Mouse (Mus musculus) naive thymus-derived CD4-positive, alpha-beta T cell, adult 2 months (primary cell): Measurements from ENCODE around the gene Gm19935.

Experiments
- DNase-seq: peaks from one replicate; pipeline ENCODE4 v3.0.0-alpha.2; 2011; ENCODE audit warnings: low read depth

Gm19935 gene

GRCm38 (mm10) chr8:90829825-90830224 lies 12.6 kb upstream of the Gm19935 start:
- DNase-seq, result peak; percentile 28

DNA sequence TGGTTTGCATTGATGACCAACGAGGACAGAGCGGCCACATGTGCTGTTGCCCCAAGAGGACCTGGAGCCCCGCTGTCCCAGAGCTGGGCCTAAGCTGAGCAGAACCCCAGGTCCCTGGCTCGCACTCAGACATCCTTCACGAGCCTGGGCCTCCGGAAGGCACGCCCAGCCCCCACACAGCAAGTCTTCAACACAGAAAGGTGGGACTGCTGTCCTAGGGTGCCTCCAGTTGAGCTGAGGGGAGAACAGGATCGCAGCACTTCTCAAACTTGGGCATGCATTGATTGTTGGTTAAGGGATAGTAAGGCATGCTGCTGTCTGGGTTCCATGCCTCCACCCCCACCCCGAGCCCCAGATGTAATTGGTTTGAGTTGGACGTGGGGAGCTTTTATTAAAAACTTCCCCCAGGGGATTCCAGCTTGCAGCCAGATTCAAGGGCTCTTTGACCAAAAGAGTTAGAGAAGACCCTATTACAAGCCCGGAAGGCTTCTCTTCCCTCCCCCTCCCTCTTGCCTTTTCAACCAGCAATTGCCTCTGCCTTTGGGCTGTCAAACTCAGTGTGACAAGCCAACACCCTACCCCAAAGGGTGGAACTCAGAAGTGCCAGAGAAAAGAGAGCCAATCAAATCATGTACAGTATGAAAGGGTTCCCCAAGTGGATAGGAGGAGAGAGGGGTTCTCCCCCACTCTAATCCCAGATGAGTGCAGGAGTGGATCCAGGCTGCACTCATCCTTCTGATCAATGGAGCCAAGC lies 12.0 kb upstream of the Gm19935 start:
- DNase-seq, result peak; percentile 47

DNA sequence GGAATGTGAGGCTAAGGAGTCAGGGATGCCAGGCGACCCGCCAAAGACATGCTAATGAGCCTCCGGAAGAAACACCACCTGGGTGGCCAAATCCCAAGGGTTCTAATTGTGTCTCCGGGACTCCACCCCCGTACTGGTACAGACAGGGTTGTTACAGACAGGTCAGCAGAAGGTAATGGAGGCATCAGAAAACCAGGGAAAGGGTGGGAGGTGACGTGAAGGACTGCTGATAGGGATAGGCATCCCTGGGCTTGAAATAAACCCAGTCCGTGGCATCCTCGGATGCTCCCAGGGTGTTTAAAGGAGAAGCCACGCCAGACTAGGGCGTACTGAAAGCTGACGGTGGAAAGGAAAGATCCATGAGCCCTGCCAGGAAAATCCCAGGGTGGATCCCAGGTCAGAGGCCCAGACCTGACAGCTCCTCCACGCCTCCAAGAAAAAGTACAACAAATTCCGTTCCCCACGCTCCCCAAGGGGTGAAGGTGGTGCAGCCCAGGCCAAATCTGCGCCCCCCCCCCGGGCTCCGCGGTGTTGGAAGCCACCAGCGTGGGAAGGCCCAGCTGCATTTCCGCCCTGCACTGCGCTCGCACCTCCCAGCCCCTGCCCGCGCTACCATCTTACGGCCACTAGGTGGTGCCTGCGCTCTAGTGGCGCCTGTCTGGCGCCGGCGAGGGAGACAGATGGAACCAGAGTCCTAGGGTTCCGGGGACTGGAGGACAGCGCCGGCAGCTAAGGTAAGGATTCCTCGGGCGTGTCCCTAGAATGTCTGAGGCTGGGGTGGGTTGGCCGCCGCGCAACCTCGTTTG lies 11.2 kb upstream of the Gm19935 start, which contains the start of gene Chd9:
TSS of gene Chd9 (plus strand) at position 172 of the 806 bp plus-strand sequence.
- peak; percentile 96 for DNase-seq

GRCm38 (mm10) chr8:90825459-90825871 lies 8.3 kb upstream of the Gm19935 start:
- no peak for DNase-seq

GRCm38 (mm10) chr8:90822443-90822842 lies 5.2 kb upstream of the Gm19935 start:
- DNase-seq, result no peak

- no peak for DNase-seq
These were observed 3.1 kb upstream of the Gm19935 start for GRCm38 (mm10) chr8:90820321-90820696.

DNA sequence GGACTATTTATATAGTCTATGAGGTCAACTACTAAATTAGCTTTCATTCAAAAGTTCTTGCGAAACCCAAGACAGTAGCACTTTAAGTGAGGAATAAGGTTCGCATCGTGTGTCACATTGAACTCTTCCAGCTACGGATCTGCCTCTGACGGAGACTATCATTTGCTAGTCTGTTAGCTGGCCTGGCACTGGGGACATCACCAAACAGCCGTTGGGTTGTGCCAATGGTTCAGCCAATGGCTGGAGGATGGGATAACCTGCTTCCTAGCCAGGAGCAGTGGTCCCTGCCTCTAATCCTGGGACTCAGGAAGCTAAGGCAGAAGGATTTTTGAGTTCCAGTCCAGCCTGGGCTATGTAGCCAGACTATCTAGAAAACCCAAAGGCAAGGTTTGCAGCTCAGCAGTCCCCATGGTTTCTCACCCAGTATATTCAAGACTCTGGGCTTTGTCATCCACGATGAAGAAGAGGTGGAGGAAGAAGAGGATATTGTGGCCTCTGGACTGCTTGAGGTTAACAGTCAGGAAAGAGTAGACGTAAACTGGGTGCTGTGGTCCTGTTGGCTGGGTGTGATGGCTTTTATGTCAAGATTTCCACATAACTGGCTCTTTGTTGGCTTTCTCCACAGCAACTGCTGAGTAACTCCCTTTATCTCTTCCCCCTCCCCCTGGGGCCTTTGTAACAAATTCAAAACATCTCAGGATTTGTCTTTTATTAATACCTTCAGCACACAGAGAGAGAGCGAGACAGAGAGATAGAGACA lies 2.5 kb upstream of the Gm19935 start:
- no peak for DNase-seq

DNA sequence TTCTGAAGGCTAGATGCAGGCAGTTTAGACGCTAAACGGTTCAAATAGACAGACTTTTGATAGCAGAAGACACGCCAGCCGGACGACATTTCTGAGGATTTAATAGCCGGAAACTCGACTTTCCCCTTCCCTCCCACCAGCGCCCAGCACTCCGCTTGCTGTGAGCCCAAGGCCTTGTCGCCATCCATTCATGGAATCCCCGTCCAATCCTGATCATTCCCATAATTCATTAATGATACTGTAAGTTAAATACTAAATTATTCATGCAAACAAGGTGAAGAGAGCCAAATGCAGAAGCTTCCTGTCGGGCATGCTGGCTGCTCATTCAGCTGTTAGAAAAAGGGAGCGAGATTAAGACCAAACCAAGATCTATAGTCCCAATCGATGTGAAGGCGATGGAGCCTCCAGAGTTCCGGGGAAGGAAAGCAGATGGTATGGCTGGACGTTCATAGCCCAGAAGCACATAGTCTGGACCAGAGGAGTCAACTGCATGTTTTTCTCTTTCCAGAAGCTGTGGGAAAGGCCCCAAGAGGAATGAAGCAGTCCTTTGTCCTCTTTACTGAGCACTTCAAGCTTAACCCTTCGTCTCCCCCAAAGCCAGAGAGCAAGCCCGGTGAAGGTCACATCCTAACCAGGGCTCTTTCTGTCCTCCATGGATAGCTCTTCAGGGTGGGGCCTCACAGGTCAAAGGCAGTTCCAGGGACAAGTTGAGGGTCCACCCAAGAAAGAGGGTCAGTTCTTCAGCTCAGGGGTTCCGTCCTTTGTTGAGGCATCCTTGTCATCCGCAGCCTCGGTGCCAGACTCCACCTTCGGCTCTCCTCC lies 921 bp downstream of the Gm19935 start:
- no peak for DNase-seq

DNA sequence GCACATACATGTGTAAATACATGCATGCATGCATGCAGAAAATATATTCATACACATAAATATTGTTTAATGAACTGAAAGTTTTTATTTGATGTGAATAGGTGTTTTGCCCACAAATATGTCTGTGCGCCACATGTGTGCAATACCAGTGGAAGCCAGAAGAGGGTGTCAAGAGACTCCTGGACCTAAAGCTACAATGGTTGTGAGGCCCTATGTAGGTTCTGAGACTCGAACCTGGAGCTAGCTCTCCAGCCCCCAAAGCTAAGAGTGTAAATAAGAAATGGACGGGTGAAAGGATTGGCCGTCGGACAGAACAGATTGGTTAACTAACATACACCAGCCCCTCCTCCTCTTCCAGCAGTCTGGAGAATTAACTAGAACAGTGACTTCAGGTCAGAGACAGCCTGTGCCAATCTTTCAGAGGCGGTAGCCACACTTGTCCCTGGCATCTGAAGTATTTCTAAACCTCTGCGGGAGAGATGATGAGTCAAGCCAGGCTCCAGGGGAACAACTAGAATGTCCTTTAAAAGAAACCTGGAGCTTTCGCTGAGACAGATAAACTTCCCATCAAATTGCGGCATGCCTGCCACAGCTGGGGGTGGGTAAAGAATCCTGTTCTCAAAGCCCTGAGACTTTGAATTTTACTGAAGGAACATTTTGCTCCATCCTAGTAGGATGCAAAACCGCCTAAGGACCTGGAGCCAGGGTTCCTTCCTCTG lies 3.4 kb downstream of the Gm19935 start:
- no peak for DNase-seq

- no peak for DNase-seq
These were observed 17.7 kb downstream of the Gm19935 start for GRCm38 (mm10) chr8:90799473-90799872.

- peak; percentile 94 for DNase-seq
These were observed 22.0 kb downstream of the Gm19935 start for GRCm38 (mm10) chr8:90794990-90795861.

DNA sequence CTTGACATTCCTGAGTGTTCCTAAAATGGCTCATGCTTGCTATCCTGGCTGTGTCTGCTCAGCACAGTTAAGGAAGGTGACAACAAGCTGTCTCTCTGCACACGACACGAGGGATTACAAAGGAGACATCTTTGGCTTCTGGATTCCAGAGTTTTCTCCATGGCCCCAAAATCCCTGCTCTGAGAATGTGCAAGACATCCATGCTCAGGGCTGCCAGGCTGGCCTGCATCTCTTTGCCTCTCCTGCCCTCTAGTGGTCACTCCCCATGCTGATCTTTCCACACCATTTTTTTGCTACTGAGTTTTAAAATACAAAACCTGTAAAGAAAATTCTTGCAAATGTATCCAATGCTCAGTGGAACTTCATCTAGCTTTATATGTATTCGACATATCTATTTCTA lies 23.5 kb downstream of the Gm19935 start:
- peak; percentile 85 for DNase-seq

DNA sequence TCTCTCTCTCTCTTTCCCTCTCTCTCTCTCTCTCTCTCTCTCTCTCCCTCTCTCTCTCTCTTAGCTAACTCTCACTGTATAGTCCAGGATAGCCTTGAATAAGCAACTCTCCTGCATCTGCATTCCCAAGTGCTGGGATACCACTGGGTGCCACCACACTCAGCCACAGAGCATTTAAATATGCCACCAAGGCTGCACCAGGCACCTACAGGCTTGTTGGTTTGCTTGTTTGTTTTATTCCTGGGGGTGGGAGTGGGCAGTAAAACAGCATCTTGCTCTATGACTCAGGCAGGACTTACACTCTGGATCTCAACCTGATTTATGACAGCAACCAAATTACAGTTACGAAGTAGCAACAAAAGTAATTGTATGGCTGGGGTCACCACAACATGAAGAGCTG lies 25.6 kb downstream of the Gm19935 start:
- no peak for DNase-seq

- no peak for DNase-seq
These were observed 47.4 kb downstream of the Gm19935 start for GRCm38 (mm10) chr8:90769791-90770190.
